25 mouse cellular contexts compared by ENCODE assay signal in the genomic region with DNA sequence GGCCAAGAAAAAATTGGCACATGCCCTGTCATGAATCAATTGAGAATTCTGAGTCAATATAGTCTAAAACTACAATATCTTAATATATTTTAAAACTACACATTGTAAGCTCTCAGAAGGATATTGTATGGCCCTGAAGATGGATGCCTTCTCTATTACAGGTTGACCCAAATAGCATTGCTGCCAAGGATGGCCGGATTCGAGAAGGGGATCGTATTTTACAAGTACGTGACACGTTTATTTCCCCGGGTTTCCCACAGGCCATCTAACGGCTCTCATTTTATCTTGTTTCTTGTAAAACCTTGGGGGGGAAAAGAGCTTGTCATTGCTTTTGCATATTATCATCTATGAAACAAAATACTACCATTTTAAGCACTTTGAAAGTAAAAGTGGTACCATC.
"Had no signal": no experiment of that assay in that cellular context is flagged by ENCODE, and none has a peak within 500 bp of the region (broad histone marks: within the 10 kb centered on the region; RNA-seq: fewer than 3 reads in every experiment).

No protein-coding gene starts in this region.

- H3K4me2 ChIP-seq: heart, embryonic 12.5 days; hindbrain, embryonic 12.5 days; hindbrain, embryonic 14.5 days; intestine, embryonic 15.5 days; kidney, embryonic 15.5 days; limb, embryonic 12.5 days; liver, embryonic 11.5 days; liver, embryonic 13.5 days; liver, embryonic 15.5 days had no signal

- H3K4me1 ChIP-seq: heart, embryonic 10.5 days; heart, embryonic 12.5 days; hindbrain, embryonic 10.5 days; intestine, embryonic 15.5 days; kidney, embryonic 15.5 days; limb, embryonic 10.5 days; limb, embryonic 12.5 days; liver, embryonic 13.5 days; liver, embryonic 15.5 days had no signal

- DNase-seq: heart, adult 18-20 months; heart, postnatal 10 days; heart, postnatal 4 days; kidney, adult 2 months; kidney, adult 9 months; kidney, postnatal 10 days; kidney, postnatal 25 days; liver; liver, embryonic 13.5 days had no signal

- H3K4me3 ChIP-seq: heart, embryonic 10.5 days; heart, embryonic 12.5 days; hindbrain, embryonic 10.5 days; hindbrain, embryonic 12.5 days; intestine, embryonic 15.5 days; kidney, embryonic 15.5 days; layer of hippocampus, adult 2 months; left cerebral cortex, adult 2 months; limb, embryonic 10.5 days; limb, embryonic 12.5 days; liver, embryonic 13.5 days; liver, embryonic 15.5 days had no signal

- H3K36me3 ChIP-seq: heart, embryonic 10.5 days; heart, embryonic 12.5 days; hindbrain, embryonic 10.5 days; hindbrain, embryonic 12.5 days; intestine, embryonic 15.5 days; kidney, embryonic 15.5 days; limb, embryonic 10.5 days; limb, embryonic 12.5 days; liver, embryonic 13.5 days; liver, embryonic 15.5 days had no signal

- ATAC-seq: hindbrain, embryonic 16.5 days; inflammation-experienced regulatory T-cells, adult 6 months; intestine, embryonic 15.5 days; intestine, postnatal 0 days had no signal

- H3K27ac ChIP-seq: heart, embryonic 10.5 days; hindbrain, embryonic 10.5 days; hindbrain, embryonic 12.5 days; hindbrain, embryonic 14.5 days; intestine, embryonic 15.5 days; kidney, embryonic 15.5 days; left cerebral cortex, adult 2 months; limb, embryonic 10.5 days; limb, embryonic 12.5 days; liver, embryonic 13.5 days; liver, embryonic 15.5 days had no signal

- H3K9me3 ChIP-seq: heart, embryonic 10.5 days; heart, embryonic 12.5 days; hindbrain, embryonic 10.5 days; hindbrain, embryonic 12.5 days; intestine, embryonic 15.5 days; kidney, embryonic 15.5 days; limb, embryonic 10.5 days; limb, embryonic 12.5 days; liver, embryonic 15.5 days had no signal

- H3K9ac ChIP-seq: heart, embryonic 12.5 days; hindbrain, embryonic 12.5 days; hindbrain, embryonic 14.5 days; intestine, embryonic 15.5 days; kidney, embryonic 15.5 days; limb, embryonic 12.5 days; liver, embryonic 13.5 days; liver, embryonic 15.5 days had no signal

- H3K27me3 ChIP-seq: heart, embryonic 12.5 days; hindbrain, embryonic 12.5 days; intestine, embryonic 15.5 days; kidney, embryonic 15.5 days; limb, embryonic 12.5 days; liver, embryonic 13.5 days; liver, embryonic 15.5 days had no signal
